Mouse (Mus musculus): ENCODE data around the gene Cyb561a3. TPM values are rescaled to one million over a fixed set of nuclear protein-coding genes. Genes with fewer than 3 reads are reported as not detected.
A peak's percentile ranks its signal among the peaks of the same experiment; 100 is the strongest.

Cyb561a3 gene
- total and polyA plus RNA-seq, 3 experiments = 7.6 to 14.3 TPM; not detected in 1

GRCm38 (mm10) chr19:10580761-10581160, 3.8 kb downstream of the Cyb561a3 start:
- no peak overlapping the region for H3K9ac ChIP-seq (ENCODE audit: control insufficient read depth, low read depth, low read length, poor library complexity, severe bottlenecking)
- H3K9me3 ChIP-seq (replicated peaks; ENCODE audit: insufficient read depth, low read length) = no peaks in the 10 kb centered on the region
- peaks cover 3% of the 10 kb centered on the region; the same call in 1 of the 2 replicates for H3K79me2 ChIP-seq (ENCODE audit: control insufficient read depth, insufficient read depth, low read length, poor library complexity)
- no peak for TF ChIP-seq MXI1 (IDR thresholded peaks at IDR 0.05; ENCODE audit: low read depth, low read length)
- TF ChIP-seq ZC3H11A (IDR thresholded peaks at IDR 0.05; ENCODE audit: low read depth, low read length) = no peak
- no peak for TF ChIP-seq USF2 (IDR thresholded peaks at IDR 0.05; ENCODE audit: borderline replicate concordance in 1 of 2, insufficient read depth in 1 of 2, low read depth in 1 of 2, low read length in 2 of 2)
- no peak for TF ChIP-seq GATA1 (IDR thresholded peaks at IDR 0.05; ENCODE audit: low read depth, low read length)
- TF ChIP-seq ZKSCAN1 (IDR thresholded peaks at IDR 0.05; ENCODE audit: low read depth, low read length) = no peak
- no peak for TF ChIP-seq NRF1 (IDR thresholded peaks at IDR 0.05; ENCODE audit: insufficient read depth, low read depth, low read length, poor library complexity, severe bottlenecking)
- no peak for TF ChIP-seq MAX (IDR thresholded peaks at IDR 0.05; ENCODE audit: low read length)
- no peak for TF ChIP-seq RAD21 (IDR thresholded peaks at IDR 0.05; ENCODE audit: low read depth, low read length)
- TF ChIP-seq MAZ (IDR thresholded peaks at IDR 0.05; ENCODE audit: low read depth, low read length) = no peak
- TF ChIP-seq KAT2A (conservative IDR thresholded peaks at IDR 0.05; ENCODE audit: low read depth, low read length) = no peak
- TF ChIP-seq ETS1 (IDR thresholded peaks at IDR 0.05; ENCODE audit: low read depth, low read length) = 0 out of 2 replicates have a peak, but pooled peaks have one; percentile 16
- TF ChIP-seq POLR2AphosphoS5 (IDR thresholded peaks at IDR 0.05; ENCODE audit: borderline replicate concordance, low read depth, low read length) = no peak
- no peak for TF ChIP-seq GABPA (IDR thresholded peaks at IDR 0.05; ENCODE audit: low read depth, low read length)
- no peak for TF ChIP-seq TCF12 (IDR thresholded peaks at IDR 0.05; ENCODE audit: low read depth, low read length)
- no peak for TF ChIP-seq POLR2AphosphoS2 (IDR thresholded peaks at IDR 0.05; ENCODE audit: low read length)
- no peak for TF ChIP-seq HCFC1 (IDR thresholded peaks at IDR 0.05; ENCODE audit: low read depth, low read length)
- TF ChIP-seq ZNF384 (IDR thresholded peaks at IDR 0.05; ENCODE audit: low read depth, low read length) = 0 out of 2 replicates have a peak, but pooled peaks have one; percentile 3
- no peak for TF ChIP-seq TAL1 (IDR thresholded peaks at IDR 0.05; ENCODE audit: low read length)
- TF ChIP-seq SMC3 (IDR thresholded peaks at IDR 0.05; ENCODE audit: low read depth, low read length) = no peak
- TF ChIP-seq ELF1 (IDR thresholded peaks at IDR 0.05; ENCODE audit: low read depth, low read length) = no peak
- no peak for TF ChIP-seq NELFE (IDR thresholded peaks at IDR 0.05; ENCODE audit: low read depth, low read length)
- no peak for TF ChIP-seq CHD2 (IDR thresholded peaks at IDR 0.05; ENCODE audit: low read length)
- no peak; the same call in 1 of the 2 replicates for TF ChIP-seq RCOR1 (IDR thresholded peaks at IDR 0.05; ENCODE audit: low read depth, low read length)
- peak in 1 of 2 experiments; percentile 32; a peak in 1 of 4 replicates for TF ChIP-seq EP300 (IDR thresholded peaks at IDR 0.05; ENCODE audit: low read depth in 1 of 2, low read length in 2 of 2)
- TF ChIP-seq MEF2A (IDR thresholded peaks at IDR 0.05; ENCODE audit: extremely low read depth, insufficient replicate concordance, low read depth, low read length, poor library complexity, severe bottlenecking) = peak; percentile 53; the same call in 1 of the 2 replicates
- H3K27ac ChIP-seq (ENCODE audit: control insufficient read depth, low read depth, low read length) = no peak overlapping the region; the same call in 1 of the 2 replicates
- H3K36me3 ChIP-seq (ENCODE audit: control insufficient read depth in 1 of 2, insufficient read depth in 2 of 2, low read length in 2 of 2) = peaks cover 0 to 18% of the 10 kb centered on the region in 2 experiments; a peak in 2 of 4 replicates
- peak; percentile 73 for DNase-seq (ENCODE audit: low read depth, low spot score)
- H3K27me3 ChIP-seq (ENCODE audit: control insufficient read depth in 1 of 2, insufficient read depth in 2 of 2, low read length in 2 of 2) = no peaks in the 10 kb centered on the region
- H3K4me3 ChIP-seq (ENCODE audit: control insufficient read depth in 1 of 2, insufficient read depth in 1 of 2, low read depth in 2 of 2, low read length in 2 of 2) = no peak overlapping the region
- peaks cover 11 to 15% of the 10 kb centered on the region in 2 experiments; a peak in 3 of 4 replicates for H3K4me1 ChIP-seq (ENCODE audit: control insufficient read depth in 1 of 2, insufficient read depth in 2 of 2, low read length in 2 of 2)

Data from MEL (cell line).